Comparison of ENCODE assay signal across 40 mouse cellular contexts in genomic region chr14:41066416-41066815, GRCm38 (mm10). TPM values are rescaled to one million over a fixed set of nuclear protein-coding genes. Genes with fewer than 3 reads are reported as not detected.
"Had no signal": no experiment of that assay in that cellular context is flagged by ENCODE, and none has a peak within 500 bp of the region (broad histone marks: within the 10 kb centered on the region; RNA-seq: fewer than 3 reads in every experiment).

No protein-coding gene starts in this region.

- H3K4me1 ChIP-seq: hindbrain, embryonic 13.5 days; hindbrain, embryonic 15.5 days; kidney, embryonic 15.5 days; limb, embryonic 10.5 days; limb, embryonic 12.5 days had no signal

- H3K4me3 ChIP-seq: heart, adult 2 months; heart, embryonic 13.5 days; heart, embryonic 15.5 days; hindbrain, embryonic 13.5 days; hindbrain, embryonic 15.5 days; kidney, embryonic 15.5 days; left cerebral cortex, adult 2 months; limb, embryonic 10.5 days; limb, embryonic 12.5 days had no signal

- DNase-seq: gastrocnemius, postnatal 14 days; gastrocnemius, postnatal 36 days; heart, adult 11 months; heart, adult 2 months; heart, postnatal 14 days; heart, postnatal 36 days; kidney, adult 11 months; kidney, adult 2 months; kidney, adult 9 months; kidney, postnatal 14 days; kidney, postnatal 36 days; layer of hippocampus, adult 9-11 months; liver had no signal

- H3K9me3 ChIP-seq: heart, embryonic 13.5 days; heart, embryonic 15.5 days; hindbrain, embryonic 13.5 days; hindbrain, embryonic 15.5 days; kidney, embryonic 15.5 days; limb, embryonic 10.5 days; limb, embryonic 12.5 days had no signal

- H3K9ac ChIP-seq: heart, embryonic 13.5 days; heart, embryonic 15.5 days; hindbrain, embryonic 13.5 days; hindbrain, embryonic 15.5 days; kidney, embryonic 15.5 days; limb, embryonic 12.5 days had no signal

- H3K36me3 ChIP-seq: heart, embryonic 13.5 days; heart, embryonic 15.5 days; hindbrain, embryonic 13.5 days; hindbrain, embryonic 15.5 days; kidney, embryonic 15.5 days; limb, embryonic 10.5 days; limb, embryonic 12.5 days had no signal

- H3K27ac ChIP-seq: heart, adult 2 months; heart, embryonic 13.5 days; heart, embryonic 15.5 days; hindbrain, embryonic 13.5 days; hindbrain, embryonic 15.5 days; hindbrain, postnatal 0 days; kidney, embryonic 15.5 days; kidney, postnatal 0 days; left cerebral cortex, adult 2 months; limb, embryonic 10.5 days; limb, embryonic 12.5 days had no signal

RNA-seq across cellular contexts. Expression of gene Dydc2, which starts 2.6 kb away (rescaled TPM):
- total RNA-seq: gastrocnemius, adult 18-20 months; gastrocnemius, adult 8-10 months; gastrocnemius, postnatal 14 days; gastrocnemius, postnatal 36 days; heart, adult 2 months; heart, postnatal 14 days; heart, postnatal 36 days; hematopoietic stem cell, adult 5-6 weeks; hindbrain, postnatal 0 days; left cerebral cortex, postnatal 14 days had no signal
- polyA plus RNA-seq: heart, adult 2 months; heart, embryonic 15.5 days; heart, postnatal 0 days; intestine, embryonic 14.5 days; intestine, embryonic 16.5 days; kidney, adult 2 months; kidney, embryonic 15.5 days; kidney, postnatal 0 days; large intestine, adult 2 months; limb, embryonic 10.5 days; limb, embryonic 12.5 days; limb, embryonic 14.5 days; liver, embryonic 11.5 days had no signal

RNA-seq across cellular contexts. Expression of gene Dydc1, which starts 6.3 kb away (rescaled TPM):
- total RNA-seq: gastrocnemius, adult 18-20 months; gastrocnemius, adult 8-10 months; gastrocnemius, postnatal 14 days; gastrocnemius, postnatal 36 days; heart, adult 2 months; heart, postnatal 14 days; heart, postnatal 36 days; hematopoietic stem cell, adult 5-6 weeks; hindbrain, postnatal 0 days; layer of hippocampus, adult 18-20 months; layer of hippocampus, adult 8-10 months; layer of hippocampus, postnatal 14 days; left cerebral cortex, adult 2 months; left cerebral cortex, postnatal 14 days; left cerebral cortex, postnatal 36 days had no signal
- polyA plus RNA-seq: gonadal fat pad, adult 2 months; heart, adult 2 months; heart, embryonic 11.5 days; heart, embryonic 13.5 days; heart, embryonic 15.5 days; heart, postnatal 0 days; hindbrain, embryonic 15.5 days; hindbrain, postnatal 0 days; intestine, embryonic 14.5 days; intestine, embryonic 16.5 days; kidney, adult 2 months; kidney, postnatal 0 days; large intestine, adult 2 months; limb, embryonic 10.5 days; limb, embryonic 12.5 days; limb, embryonic 14.5 days; liver, embryonic 11.5 days had no signal

RNA-seq across cellular contexts. Expression of gene Mat1a, which starts 38.4 kb away (rescaled TPM):
- total RNA-seq: gastrocnemius, postnatal 14 days; heart, adult 2 months; heart, postnatal 36 days; hematopoietic stem cell, adult 5-6 weeks; hindbrain, postnatal 0 days; layer of hippocampus, adult 18-20 months; layer of hippocampus, postnatal 14 days; left cerebral cortex, adult 2 months; left cerebral cortex, postnatal 14 days; left cerebral cortex, postnatal 36 days had no signal
- polyA plus RNA-seq: hindbrain, embryonic 11.5 days; hindbrain, embryonic 13.5 days; hindbrain, embryonic 15.5 days; hindbrain, postnatal 0 days; large intestine, adult 2 months; limb, embryonic 10.5 days; limb, embryonic 12.5 days; limb, embryonic 14.5 days had no signal
